Mouse (Mus musculus): ENCODE data around the gene Stk4. TPM values are rescaled to one million over a fixed set of nuclear protein-coding genes. Genes with fewer than 3 reads are reported as not detected.

Gene Stk4
- polyA plus RNA-seq, 1 experiment from 2014 or later = 15.2 TPM

DNA sequence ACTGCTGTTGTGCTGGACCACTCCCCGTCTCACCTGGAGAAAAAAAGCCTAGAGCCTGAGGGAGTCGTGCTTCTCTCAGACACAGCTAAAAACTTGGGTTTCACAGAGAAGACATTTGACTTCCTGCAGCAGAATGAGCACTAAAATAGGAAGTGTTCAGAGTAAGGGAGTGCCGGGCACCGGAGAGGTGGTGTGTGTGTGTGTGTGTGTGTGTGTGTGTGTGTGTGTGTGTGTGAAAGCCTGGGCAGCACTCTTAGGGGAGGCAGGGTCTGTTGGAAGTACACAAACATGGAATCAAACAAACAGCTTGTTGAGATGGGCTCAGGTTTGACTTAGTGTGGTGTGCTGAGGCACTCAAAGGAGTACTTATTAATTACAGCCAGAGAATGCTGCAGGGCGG, 5.0 kb downstream of the Stk4 start:
- no peak overlapping the region for H3K27ac ChIP-seq
- 20% methylated on average over 5 of the region's 5 CpGs for WGBS
- no peak for TF ChIP-seq CTCF (IDR thresholded peaks at IDR 0.05; ENCODE audit: low read depth)
- no peaks in the 10 kb centered on the region for H3K9me3 ChIP-seq (replicated peaks; ENCODE audit: low read length)
- H3K4me1 ChIP-seq (replicated peaks; ENCODE audit: insufficient read depth, low read length) = 0 out of 2 replicates have a peak, but pooled peaks cover 5% of the 10 kb centered on the region
- H3K36me3 ChIP-seq (ENCODE audit: insufficient read depth, low read length) = peaks cover 8% of the 10 kb centered on the region
- ATAC-seq (replicated peaks; ENCODE audit: low FRiP score, low read depth) (no peak), DNase-seq (ENCODE audit: low spot score) (no peak)
- peak overlapping the region; percentile 83 for H3K4me2 ChIP-seq (ENCODE audit: low read length)
- no peaks in the 10 kb centered on the region for H3K27me3 ChIP-seq (ENCODE audit: insufficient read depth, low read length)
- H3K4me3 ChIP-seq (replicated peaks; ENCODE audit: low read depth, low read length) = peak overlapping the region; percentile 86
- peak overlapping the region; percentile 78 for H3K9ac ChIP-seq (ENCODE audit: low read depth, low read length)

DNA sequence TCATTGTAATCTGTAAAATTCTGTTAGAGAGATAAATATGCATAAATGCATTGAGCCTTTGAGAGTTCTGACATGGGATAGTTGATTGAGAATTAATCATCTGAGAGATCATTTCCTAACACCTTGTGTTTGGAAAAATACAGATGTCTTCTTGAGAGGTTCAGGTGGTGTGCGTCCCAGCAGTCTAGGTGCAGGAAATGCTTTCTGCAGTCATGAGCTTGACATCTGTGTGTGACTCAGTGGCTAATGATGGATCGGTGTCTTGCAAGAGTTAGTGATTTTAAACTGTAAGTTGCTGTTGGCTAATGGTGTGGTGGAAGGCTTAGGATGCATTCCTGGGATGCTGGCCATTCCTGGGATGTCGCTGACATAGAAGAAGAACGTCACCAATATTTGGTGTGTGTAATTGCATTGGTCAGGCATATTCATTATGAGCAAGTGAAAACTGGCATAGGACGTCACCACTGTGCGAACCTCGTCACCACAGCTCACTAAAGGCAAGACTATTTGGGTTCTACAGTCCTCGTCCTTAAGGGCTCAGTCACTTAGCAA, 6.8 kb downstream of the Stk4 start:
- Histone ChIP-seq H3K27ac (no peak overlapping the region), H3K4me2 (ENCODE audit: low read length) (no peak overlapping the region), H3K4me3 (replicated peaks; ENCODE audit: low read depth, low read length) (no peak overlapping the region), H3K4me1 (replicated peaks; ENCODE audit: insufficient read depth, low read length) (0 out of 2 replicates have a peak, but pooled peaks cover 5% of the 10 kb centered on the region), H3K9ac (ENCODE audit: low read depth, low read length) (no peak overlapping the region), H3K27me3 (ENCODE audit: insufficient read depth, low read length) (no peaks in the 10 kb centered on the region), H3K36me3 (ENCODE audit: insufficient read depth, low read length) (peaks cover 23% of the 10 kb centered on the region), H3K9me3 (replicated peaks; ENCODE audit: low read length) (no peaks in the 10 kb centered on the region)
- WGBS = 91% methylated on average over 8 of the region's 8 CpGs
- ATAC-seq (replicated peaks; ENCODE audit: low FRiP score, low read depth) = no peak
- no peak for DNase-seq (ENCODE audit: low spot score)
- no peak for TF ChIP-seq CTCF (IDR thresholded peaks at IDR 0.05; ENCODE audit: low read depth)

DNA sequence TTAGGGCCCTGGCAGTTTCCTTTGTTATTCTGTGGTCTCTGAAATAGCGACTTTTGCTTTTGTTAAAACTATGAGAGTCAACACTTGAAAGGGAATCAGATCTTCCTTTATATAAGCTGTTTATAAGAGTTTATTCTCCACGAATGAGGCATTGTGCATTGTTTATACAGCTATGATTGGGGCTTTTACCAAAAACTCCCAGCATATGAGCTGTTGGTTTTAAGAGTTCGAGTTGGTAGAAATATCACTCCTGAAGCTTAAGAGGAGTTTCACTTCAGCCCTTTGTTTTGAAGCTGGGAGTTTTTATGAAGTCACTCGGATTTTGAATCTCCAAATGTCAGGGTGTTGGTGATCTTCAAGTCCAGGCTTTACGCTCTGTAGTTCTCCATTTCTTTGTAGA, 7.8 kb downstream of the Stk4 start:
- Histone ChIP-seq H3K4me3 (replicated peaks; ENCODE audit: low read depth, low read length) (no peak overlapping the region), H3K9ac (ENCODE audit: low read depth, low read length) (no peak overlapping the region), H3K27me3 (ENCODE audit: insufficient read depth, low read length) (no peaks in the 10 kb centered on the region), H3K4me2 (ENCODE audit: low read length) (no peak overlapping the region), H3K36me3 (ENCODE audit: insufficient read depth, low read length) (peaks cover 31% of the 10 kb centered on the region), H3K9me3 (replicated peaks; ENCODE audit: low read length) (no peaks in the 10 kb centered on the region), H3K27ac (no peak overlapping the region), H3K4me1 (replicated peaks; ENCODE audit: insufficient read depth, low read length) (0 out of 2 replicates have a peak, but pooled peaks cover 5% of the 10 kb centered on the region)
- DNase-seq (ENCODE audit: low spot score) = no peak
- no peak for ATAC-seq (replicated peaks; ENCODE audit: low FRiP score, low read depth)
- 78% methylated on average over 5 of the region's 5 CpGs for WGBS
- TF ChIP-seq CTCF (IDR thresholded peaks at IDR 0.05; ENCODE audit: low read depth) = no peak

DNA sequence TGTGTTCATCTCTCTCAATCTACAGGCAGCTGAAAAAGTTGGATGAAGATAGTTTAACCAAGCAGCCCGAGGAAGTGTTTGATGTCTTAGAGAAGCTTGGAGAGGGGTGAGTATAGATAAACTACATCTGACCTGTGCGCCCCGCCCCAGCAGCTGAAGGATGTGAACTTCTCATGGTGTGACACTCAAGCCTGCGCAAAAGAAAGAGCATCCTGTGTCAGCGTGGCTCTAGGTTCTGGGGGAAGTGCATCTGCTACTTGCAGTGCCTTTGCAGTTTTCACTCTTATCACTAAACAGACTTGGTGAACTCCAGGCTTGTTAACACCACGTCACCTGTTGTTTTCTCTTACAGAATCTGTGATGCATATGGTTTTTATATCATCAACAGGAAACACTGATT, 9.4 kb downstream of the Stk4 start:
- no peak overlapping the region for H3K4me3 ChIP-seq (replicated peaks; ENCODE audit: low read depth, low read length)
- peaks cover 40% of the 10 kb centered on the region for H3K36me3 ChIP-seq (ENCODE audit: insufficient read depth, low read length)
- 0 out of 2 replicates have a peak, but pooled peaks cover 5% of the 10 kb centered on the region for H3K4me1 ChIP-seq (replicated peaks; ENCODE audit: insufficient read depth, low read length)
- H3K4me2 ChIP-seq (ENCODE audit: low read length) = no peak overlapping the region
- ATAC-seq (replicated peaks; ENCODE audit: low FRiP score, low read depth) (no peak), DNase-seq (ENCODE audit: low spot score) (no peak)
- H3K27ac ChIP-seq = no peak overlapping the region
- H3K27me3 ChIP-seq (ENCODE audit: insufficient read depth, low read length) = no peaks in the 10 kb centered on the region
- H3K9me3 ChIP-seq (replicated peaks; ENCODE audit: low read length) = no peaks in the 10 kb centered on the region
- WGBS = 90% methylated on average over 6 of the region's 6 CpGs
- H3K9ac ChIP-seq (ENCODE audit: low read depth, low read length) = no peak overlapping the region
- TF ChIP-seq CTCF (IDR thresholded peaks at IDR 0.05; ENCODE audit: low read depth) = no peak

DNA sequence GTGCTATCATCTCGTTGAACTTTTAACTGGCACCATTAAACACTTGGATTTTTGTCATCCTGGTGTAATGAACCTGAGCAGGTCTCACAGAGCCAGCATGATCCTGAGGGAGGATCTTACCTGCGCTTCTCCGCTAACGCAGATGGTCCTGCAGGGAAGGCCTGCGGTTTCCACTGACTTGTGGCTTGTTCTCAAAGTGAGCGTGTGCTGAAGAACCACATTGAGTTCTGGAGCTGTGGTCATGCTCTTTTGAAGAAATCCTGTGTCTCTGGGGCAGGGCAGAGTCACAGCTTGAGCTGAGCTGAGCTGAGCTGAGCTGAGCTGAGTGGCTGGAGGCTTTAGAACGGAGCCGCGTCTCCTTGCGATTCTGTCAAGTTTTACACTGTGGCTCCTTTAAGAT, 11.5 kb downstream of the Stk4 start:
- Histone ChIP-seq H3K36me3 (ENCODE audit: insufficient read depth, low read length) (peaks cover 42% of the 10 kb centered on the region), H3K27ac (no peak overlapping the region), H3K27me3 (ENCODE audit: insufficient read depth, low read length) (no peaks in the 10 kb centered on the region), H3K9me3 (replicated peaks; ENCODE audit: low read length) (no peaks in the 10 kb centered on the region), H3K9ac (ENCODE audit: low read depth, low read length) (no peak overlapping the region), H3K4me2 (ENCODE audit: low read length) (no peak overlapping the region), H3K4me3 (replicated peaks; ENCODE audit: low read depth, low read length) (no peak overlapping the region), H3K4me1 (replicated peaks; ENCODE audit: insufficient read depth, low read length) (no peaks in the 10 kb centered on the region)
- DNase-seq (ENCODE audit: low spot score) (no peak), ATAC-seq (replicated peaks; ENCODE audit: low FRiP score, low read depth) (no peak)
- TF ChIP-seq CTCF (IDR thresholded peaks at IDR 0.05; ENCODE audit: low read depth) = no peak
- WGBS = 93% methylated on average over 10 of the region's 10 CpGs

DNA sequence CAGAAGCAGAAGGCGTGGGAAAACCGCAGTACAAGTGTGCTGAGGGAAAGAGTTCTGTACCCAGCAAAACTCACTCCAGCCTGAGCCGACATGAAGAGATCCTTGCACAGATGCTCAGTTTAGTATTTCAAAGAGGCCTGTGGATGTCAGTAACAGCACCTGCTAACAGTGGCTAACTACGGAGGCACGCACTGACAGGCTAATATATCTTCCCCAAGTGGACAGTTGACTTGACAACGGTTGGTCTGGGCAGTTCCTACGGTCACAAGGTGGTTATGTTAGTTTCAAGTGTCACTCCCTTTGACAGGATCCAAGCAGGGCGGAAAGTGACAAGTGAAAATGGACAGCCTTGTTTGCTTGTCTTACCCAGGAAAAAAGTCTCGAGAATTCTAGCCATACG, 12.1 kb downstream of the Stk4 start:
- Histone ChIP-seq H3K9ac (ENCODE audit: low read depth, low read length) (no peak overlapping the region), H3K27ac (no peak overlapping the region), H3K36me3 (ENCODE audit: insufficient read depth, low read length) (peaks cover 48% of the 10 kb centered on the region), H3K4me1 (replicated peaks; ENCODE audit: insufficient read depth, low read length) (no peaks in the 10 kb centered on the region), H3K4me3 (replicated peaks; ENCODE audit: low read depth, low read length) (no peak overlapping the region), H3K9me3 (replicated peaks; ENCODE audit: low read length) (no peaks in the 10 kb centered on the region), H3K4me2 (ENCODE audit: low read length) (no peak overlapping the region), H3K27me3 (ENCODE audit: insufficient read depth, low read length) (no peaks in the 10 kb centered on the region)
- DNase-seq (ENCODE audit: low spot score) (peak; percentile 33), ATAC-seq (replicated peaks; ENCODE audit: low FRiP score, low read depth) (no peak)
- TF ChIP-seq CTCF (IDR thresholded peaks at IDR 0.05; ENCODE audit: low read depth) = no peak
- 61% methylated on average over 10 of the region's 10 CpGs for WGBS

Data from kidney, postnatal 0 days (tissue).